Mouse (Mus musculus) intestine, embryonic 14.5 days (tissue): ENCODE data around the gene Rnaseh2a. TPM values are rescaled to one million over a fixed set of nuclear protein-coding genes. Genes with fewer than 3 reads are reported as not detected.

ENCODE experiments used
- ATAC-seq: fragments of 200-750 bp; cut with Nextera tagmentation; replicated peaks from 2 replicates; pipeline ENCODE4 v1.8.0; 2017; ENCODE audit warnings: low read depth, moderate number of reproducible peaks, moderate TSS enrichment, moderate library complexity; ENCODE audit not compliant: low FRiP score, low TSS enrichment
- DNase-seq: peaks from one replicate; pipeline ENCODE4 v3.0.0-alpha.2; 2018; ENCODE audit warnings: low spot score
- H3K27ac ChIP-seq: fragments of 300-500 bp; sonication (generic); 2 replicates; pipeline ENCODE4 v1.5.1; 2014; ENCODE audit warnings: low read depth, mild to moderate bottlenecking, control low read depth
- H3K27me3 ChIP-seq: fragments of 300-500 bp; sonication (generic); replicated peaks from 2 replicates; pipeline ENCODE4 v1.6.1; 2014; ENCODE audit warnings: low read length, control low read depth; ENCODE audit not compliant: control insufficient read depth, insufficient read depth
- H3K36me3 ChIP-seq: fragments of 300-500 bp; sonication (generic); 2 replicates; pipeline ENCODE4 v1.6.1; 2014; ENCODE audit warnings: low read length, control low read depth; ENCODE audit not compliant: control insufficient read depth, insufficient read depth
- H3K4me1 ChIP-seq: fragments of 300-500 bp; sonication (generic); replicated peaks from 2 replicates; pipeline ENCODE4 v1.6.1; 2014; ENCODE audit warnings: low read length, control low read depth, mixed read lengths; ENCODE audit not compliant: control insufficient read depth, insufficient read depth
- H3K4me2 ChIP-seq: fragments of 300-500 bp; sonication (generic); 2 replicates; pipeline ENCODE4 v1.6.1; 2014; ENCODE audit warnings: low read length
- H3K4me3 ChIP-seq: fragments of 300-500 bp; sonication (generic); 2 replicates; pipeline ENCODE4 v1.5.1; 2014; ENCODE audit warnings: low read depth, low read length, control low read depth, mixed read lengths
- H3K9ac ChIP-seq: fragments of 300-500 bp; sonication (generic); 2 replicates; pipeline ENCODE4 v1.6.1; 2014; ENCODE audit warnings: mild to moderate bottlenecking, low read length
- H3K9me3 ChIP-seq: fragments of 300-500 bp; sonication (generic); 2 replicates; pipeline ENCODE4 v1.6.1; 2016; ENCODE audit warnings: low read length, control low read depth; ENCODE audit not compliant: control insufficient read depth
- WGBS: fragments of 180-500 bp; shearing (Covaris S2); extraction: QIAGEN DNeasy Blood & Tissue Kit; methylation state at CpG from one replicate; pipeline ENCODE4 v1.1.7; 2014; 5-methylcytosine and 5-hydroxymethylcytosine counted together
- polyA plus RNA-seq: library from polyadenylated mRNA; unstranded; fragments of >200 nt; fragmentation: Nextera tagmentation; extraction: Ambion mirVana; gene quantifications from 2 replicates; pipeline ENCODE4 v1.2.1, GENCODE M21; 2014

The Rnaseh2a gene
- polyA plus RNA-seq, 1 experiment from 2014 or later, result 132 TPM

GRCm38 (mm10) chr8:84979599-84980421 lies 10.2 kb upstream of the Rnaseh2a start:
- Histone ChIP-seq H3K4me3 (peak overlapping the region; percentile 54), H3K9ac (peak overlapping the region; percentile 49), H3K27me3 (peaks cover 8% of the 10 kb centered on the region), H3K4me1 (peaks cover 65% of the 10 kb centered on the region), H3K9me3 (no peaks in the 10 kb centered on the region), H3K4me2 (peak overlapping the region; percentile 99), H3K27ac (peak overlapping the region; percentile 77), H3K36me3 (peaks cover 6% of the 10 kb centered on the region; the same call in 1 of the 2 replicates)
- WGBS, result under 1% methylated on average over 42 of the region's 42 CpGs
- peak; percentile 36 for ATAC-seq
- peak; percentile 94 for DNase-seq

GRCm38 (mm10) chr8:84978248-84978940 lies 8.8 kb upstream of the Rnaseh2a start, which contains the start of gene Junb:
Junb (minus strand) TSS chr8:84978718.
- Histone ChIP-seq H3K4me1 (peaks cover 64% of the 10 kb centered on the region), H3K36me3 (peaks cover 19% of the 10 kb centered on the region), H3K27ac (peak within 1 kb of the TSS; percentile 77), H3K4me2 (peak within 1 kb of the TSS; percentile 99), H3K4me3 (peak within 1 kb of the TSS; percentile 54), H3K9me3 (no peaks in the 10 kb centered on the region), H3K27me3 (peaks cover 8% of the 10 kb centered on the region), H3K9ac (peak within 1 kb of the TSS; percentile 67)
- peak; percentile 56 for ATAC-seq
- WGBS, result under 1% methylated on average over 63 of the region's 63 CpGs
- peak; percentile 94 for DNase-seq

GRCm38 (mm10) chr8:84977435-84978247 lies 8.1 kb upstream of the Rnaseh2a start:
- Histone ChIP-seq H3K4me3 (peak overlapping the region; percentile 54), H3K4me1 (peaks cover 64% of the 10 kb centered on the region), H3K27ac (peak overlapping the region; percentile 70), H3K9me3 (no peaks in the 10 kb centered on the region), H3K36me3 (peaks cover 27% of the 10 kb centered on the region), H3K4me2 (peak overlapping the region; percentile 99), H3K27me3 (peaks cover 8% of the 10 kb centered on the region), H3K9ac (peak overlapping the region; percentile 67)
- WGBS, result 1% methylated on average over 70 of the region's 70 CpGs
- no peak for ATAC-seq
- DNase-seq, result peak; percentile 86

- peak; percentile 63 for DNase-seq
- peaks cover 59% of the 10 kb centered on the region for H3K4me1 ChIP-seq
Observed at GRCm38 (mm10) chr8:84976763-84977434, 7.3 kb upstream of the Rnaseh2a start.

GRCm38 (mm10) chr8:84976031-84976762 lies 6.6 kb upstream of the Rnaseh2a start:
- ATAC-seq, result peak; percentile 79
- peaks cover 41% of the 10 kb centered on the region for H3K36me3 ChIP-seq
- H3K4me2 ChIP-seq, result peak overlapping the region; percentile 99
- H3K27ac ChIP-seq, result peak overlapping the region; percentile 73
- peak overlapping the region; percentile 67 for H3K9ac ChIP-seq
- DNase-seq, result peak; percentile 96
- H3K27me3 ChIP-seq, result peaks cover 8% of the 10 kb centered on the region
- under 1% methylated on average over 56 of the region's 61 CpGs for WGBS
- peak overlapping the region; percentile 54 for H3K4me3 ChIP-seq
- H3K4me1 ChIP-seq, result peaks cover 53% of the 10 kb centered on the region
- no peaks in the 10 kb centered on the region for H3K9me3 ChIP-seq

More at GRCm38 (mm10) chr8:84976763-84977434, 7.3 kb upstream of the Rnaseh2a start:
- Histone ChIP-seq H3K4me3 (peak overlapping the region; percentile 54), H3K9ac (peak overlapping the region; percentile 67), H3K36me3 (peaks cover 34% of the 10 kb centered on the region), H3K27ac (peak overlapping the region; percentile 73), H3K9me3 (no peaks in the 10 kb centered on the region), H3K27me3 (peaks cover 8% of the 10 kb centered on the region), H3K4me2 (peak overlapping the region; percentile 99)
- WGBS, result 3% methylated on average over 25 of the region's 25 CpGs
- no peak for ATAC-seq

- Histone ChIP-seq H3K36me3 (peaks cover 47% of the 10 kb centered on the region), H3K9ac (no peak overlapping the region), H3K4me3 (peak overlapping the region; percentile 54; the same call in 1 of the 2 replicates), H3K9me3 (no peaks in the 10 kb centered on the region), H3K4me1 (peaks cover 52% of the 10 kb centered on the region), H3K27ac (peak overlapping the region; percentile 73), H3K4me2 (peak overlapping the region; percentile 99; the same call in 1 of the 2 replicates), H3K27me3 (peaks cover 8% of the 10 kb centered on the region)
- WGBS, result 38% methylated on average over 7 of the region's 7 CpGs
- peak; percentile 86 for DNase-seq
- ATAC-seq, result no peak
Observed at GRCm38 (mm10) chr8:84975434-84975833, 5.9 kb upstream of the Rnaseh2a start.

GRCm38 (mm10) chr8:84974543-84975142 lies 5.1 kb upstream of the Rnaseh2a start:
- Histone ChIP-seq H3K27ac (no peak overlapping the region; the same call in 1 of the 2 replicates), H3K36me3 (peaks cover 47% of the 10 kb centered on the region), H3K9me3 (no peaks in the 10 kb centered on the region), H3K27me3 (peaks cover 8% of the 10 kb centered on the region), H3K9ac (no peak overlapping the region), H3K4me3 (no peak overlapping the region), H3K4me2 (no peak overlapping the region), H3K4me1 (peaks cover 47% of the 10 kb centered on the region)
- ATAC-seq (no peak), DNase-seq (no peak)
- 81% methylated on average over 8 of the region's 8 CpGs for WGBS
